Mouse (Mus musculus) CH12F3 (cell line): ENCODE measurements around the gene Stab2.

Source experiments
- in situ Hi-C: fragments of 300-500 bp; cut with MboI; formaldehyde crosslinking; loops from 2 replicates; pipeline ENCODE4 v1.14.3; 2020; ENCODE audit warnings: low sequenced_read_pairs

The Stab2 gene

GRCm38 (mm10) chr10:86829515-86829914 is 178.3 kb downstream of the Stab2 start:
- in situ Hi-C loops: no loop called here

- in situ Hi-C loops: no loop called here
Observed at GRCm38 (mm10) chr10:86828221-86829135, 179.3 kb downstream of the Stab2 start.

- in situ Hi-C loops: no loop called here
Observed at GRCm38 (mm10) chr10:86826929-86827328, 180.9 kb downstream of the Stab2 start.

- in situ Hi-C loops: no loop called here
Observed at GRCm38 (mm10) chr10:86825871-86826522, 181.8 kb downstream of the Stab2 start.

GRCm38 (mm10) chr10:86824871-86825270 is 183.0 kb downstream of the Stab2 start:
- in situ Hi-C loops: no loop called here

- in situ Hi-C loops: no loop called here
Observed at GRCm38 (mm10) chr10:86824093-86824492, 183.7 kb downstream of the Stab2 start.

GRCm38 (mm10) chr10:86821014-86821413 is 186.8 kb downstream of the Stab2 start:
- in situ Hi-C loops: no loop called here

- in situ Hi-C loops: no loop called here
Observed at GRCm38 (mm10) chr10:86819649-86820165, 188.1 kb downstream of the Stab2 start.

GRCm38 (mm10) chr10:86815133-86815532 is 192.7 kb downstream of the Stab2 start:
- in situ Hi-C loops: no loop called here

- in situ Hi-C loops: no loop called here
Observed at GRCm38 (mm10) chr10:86814292-86815131, 193.3 kb downstream of the Stab2 start.

GRCm38 (mm10) chr10:86810612-86811011 is 197.2 kb downstream of the Stab2 start:
- in situ Hi-C loops: no loop called here

- in situ Hi-C loops: no loop called here
Observed at GRCm38 (mm10) chr10:86810000-86810399, 197.8 kb downstream of the Stab2 start.

GRCm38 (mm10) chr10:86808013-86808758 is 199.6 kb downstream of the Stab2 start:
- in situ Hi-C loops: no loop called here

- in situ Hi-C loops: no loop called here
Observed at GRCm38 (mm10) chr10:86807362-86807761, 200.5 kb downstream of the Stab2 start.

- in situ Hi-C loops: no loop called here
Observed at GRCm38 (mm10) chr10:86796073-86796741, 211.6 kb downstream of the Stab2 start.

GRCm38 (mm10) chr10:86794794-86795535 is 212.9 kb downstream of the Stab2 start:
- in situ Hi-C loops: no loop called here

- in situ Hi-C loops: no loop called here
Observed at GRCm38 (mm10) chr10:86794196-86794595, 213.6 kb downstream of the Stab2 start.

GRCm38 (mm10) chr10:86793509-86793951 is 214.3 kb downstream of the Stab2 start:
- in situ Hi-C loops: no loop called here
